Mouse (Mus musculus): ENCODE measurements around the gene Crip1. TPM values are rescaled to one million over a fixed set of nuclear protein-coding genes. Genes with fewer than 3 reads are reported as not detected.

Crip1 gene
- total RNA-seq, 1 experiment: 173 TPM

DNA sequence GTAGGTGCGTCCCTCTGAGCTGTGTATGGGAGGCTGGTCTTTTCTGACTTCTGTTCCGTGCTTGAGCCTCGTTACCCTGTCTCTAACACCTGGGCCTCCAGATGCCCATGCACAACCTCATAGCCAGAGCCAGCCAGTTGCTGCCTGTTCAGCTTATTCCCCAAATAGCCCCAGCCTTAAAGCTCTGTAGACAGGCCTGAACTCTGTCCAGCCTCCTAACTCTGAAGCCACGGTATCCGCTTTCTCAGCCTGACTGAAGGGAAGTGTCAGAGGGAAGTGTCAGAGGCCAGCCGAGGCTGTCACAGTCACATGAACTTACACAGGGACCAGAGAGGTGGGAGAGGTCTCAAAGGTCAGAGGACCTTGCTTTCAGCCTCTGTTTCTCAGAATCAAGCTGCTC lies 21.4 kb upstream of the Crip1 start:
- Histone ChIP-seq H3K9ac (ENCODE audit: insufficient read depth, low read depth, low read length, poor library complexity, severe bottlenecking) (no peak overlapping the region), H3K36me3 (ENCODE audit: control insufficient read depth, insufficient read depth, low read length, poor library complexity, severe bottlenecking) (peaks cover 92% of the 10 kb centered on the region), H3K27ac (ENCODE audit: insufficient read depth, low read depth, low read length, poor library complexity, severe bottlenecking) (no peak overlapping the region), H3K4me3 (ENCODE audit: insufficient read depth in 1 of 2, low read depth in 1 of 2, low read length in 2 of 2, poor library complexity in 1 of 2, severe bottlenecking in 1 of 2) (no peak overlapping the region), H3K4me1 (ENCODE audit: control insufficient read depth in 2 of 2, insufficient read depth in 2 of 2, low read length in 2 of 2, poor library complexity in 1 of 2) (no peaks in the 10 kb centered on the region), H3K9me3 (ENCODE audit: control insufficient read depth, insufficient read depth, low read depth, low read length) (no peaks in the 10 kb centered on the region)
- in situ Hi-C loops (cut with MboI; ENCODE audit: low sequenced_read_pairs in 2 of 2, unreplicated experiment in 2 of 2): no loop called here
- DNase-seq (ENCODE audit: low read depth, low spot score): no peak
- TF ChIP-seq ZNF384 (IDR thresholded peaks at IDR 0.05; ENCODE audit: low read depth, low read length) (no peak), HCFC1 (IDR thresholded peaks at IDR 0.05; ENCODE audit: borderline replicate concordance, insufficient read depth, low read length) (no peak), ZC3H11A (IDR thresholded peaks at IDR 0.05; ENCODE audit: borderline replicate concordance, low read depth, low read length) (no peak), MAFK (IDR thresholded peaks at IDR 0.05; ENCODE audit: insufficient read depth, low read depth, low read length) (no peak), CHD2 (IDR thresholded peaks at IDR 0.05; ENCODE audit: low read depth, low read length) (no peak)

DNA sequence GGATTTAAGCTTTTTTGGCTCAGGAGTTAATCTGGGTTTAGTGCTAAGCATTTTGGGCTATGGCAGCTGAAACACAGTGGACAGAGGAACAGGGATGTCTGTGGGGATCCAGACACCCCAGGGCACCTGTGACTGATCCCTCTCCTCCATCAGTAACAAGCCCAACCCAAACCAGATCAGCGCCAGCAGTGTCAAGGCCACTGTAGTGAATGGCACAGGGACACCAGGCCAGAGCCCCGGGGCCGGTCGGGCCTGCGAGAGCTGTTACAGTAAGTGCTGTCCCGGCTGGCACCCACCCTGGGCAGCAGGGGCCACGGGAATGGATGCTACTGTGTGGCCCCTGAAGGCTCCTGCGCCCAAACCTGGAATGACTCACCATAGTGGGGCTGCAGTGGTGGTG lies 15.4 kb upstream of the Crip1 start:
- in situ Hi-C loops (cut with MboI; ENCODE audit: low sequenced_read_pairs in 2 of 2, unreplicated experiment in 2 of 2): no loop called here
- Histone ChIP-seq H3K27ac (ENCODE audit: insufficient read depth, low read depth, low read length, poor library complexity, severe bottlenecking) (no peak overlapping the region), H3K4me3 (ENCODE audit: insufficient read depth in 1 of 2, low read depth in 1 of 2, low read length in 2 of 2, poor library complexity in 1 of 2, severe bottlenecking in 1 of 2) (no peak overlapping the region), H3K9ac (ENCODE audit: insufficient read depth, low read depth, low read length, poor library complexity, severe bottlenecking) (no peak overlapping the region), H3K4me1 (ENCODE audit: control insufficient read depth in 2 of 2, insufficient read depth in 2 of 2, low read length in 2 of 2, poor library complexity in 1 of 2) (0 out of 4 replicates have a peak, but pooled peaks cover 0 to 2% of the 10 kb centered on the region in 2 experiments), H3K36me3 (ENCODE audit: control insufficient read depth, insufficient read depth, low read length, poor library complexity, severe bottlenecking) (peaks cover 96% of the 10 kb centered on the region), H3K9me3 (ENCODE audit: control insufficient read depth, insufficient read depth, low read depth, low read length) (no peaks in the 10 kb centered on the region)
- no peak for TF ChIP-seq ZNF384 (IDR thresholded peaks at IDR 0.05; ENCODE audit: low read depth, low read length)
- no peak for TF ChIP-seq HCFC1 (IDR thresholded peaks at IDR 0.05; ENCODE audit: borderline replicate concordance, insufficient read depth, low read length)
- no peak for TF ChIP-seq CHD2 (IDR thresholded peaks at IDR 0.05; ENCODE audit: low read depth, low read length)
- no peak for TF ChIP-seq ZC3H11A (IDR thresholded peaks at IDR 0.05; ENCODE audit: borderline replicate concordance, low read depth, low read length)
- no peak for TF ChIP-seq MAFK (IDR thresholded peaks at IDR 0.05; ENCODE audit: insufficient read depth, low read depth, low read length)
- no peak for DNase-seq (ENCODE audit: low read depth, low spot score)

DNA sequence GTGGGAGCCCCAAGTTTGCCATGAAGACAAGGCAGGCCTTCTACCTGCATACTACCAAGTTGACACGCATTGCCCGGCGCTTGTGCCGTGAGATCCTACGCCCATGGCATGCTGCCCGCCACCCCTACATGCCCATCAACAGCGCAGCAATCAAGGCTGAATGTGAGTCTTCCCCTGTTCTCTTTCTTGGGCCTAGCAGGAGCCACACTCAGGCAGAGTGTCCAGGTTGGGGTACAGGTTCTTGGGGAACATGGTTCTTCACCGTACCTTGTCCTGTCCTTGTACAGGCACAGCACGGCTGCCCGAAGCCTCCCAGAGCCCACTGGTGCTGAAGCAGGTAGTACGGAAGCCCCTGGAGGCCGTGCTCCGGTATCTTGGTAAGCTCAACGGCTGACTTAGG lies 14.5 kb upstream of the Crip1 start:
- no peaks in the 10 kb centered on the region for H3K9me3 ChIP-seq (ENCODE audit: control insufficient read depth, insufficient read depth, low read depth, low read length)
- peaks cover 0 to 4% of the 10 kb centered on the region in 2 experiments; a peak in 1 of 4 replicates for H3K4me1 ChIP-seq (ENCODE audit: control insufficient read depth in 2 of 2, insufficient read depth in 2 of 2, low read length in 2 of 2, poor library complexity in 1 of 2)
- H3K4me3 ChIP-seq (ENCODE audit: insufficient read depth in 1 of 2, low read depth in 1 of 2, low read length in 2 of 2, poor library complexity in 1 of 2, severe bottlenecking in 1 of 2): no peak overlapping the region
- no peak for DNase-seq (ENCODE audit: low read depth, low spot score)
- H3K9ac ChIP-seq (ENCODE audit: insufficient read depth, low read depth, low read length, poor library complexity, severe bottlenecking): no peak overlapping the region
- peaks cover 95% of the 10 kb centered on the region for H3K36me3 ChIP-seq (ENCODE audit: control insufficient read depth, insufficient read depth, low read length, poor library complexity, severe bottlenecking)
- TF ChIP-seq ZC3H11A (IDR thresholded peaks at IDR 0.05; ENCODE audit: borderline replicate concordance, low read depth, low read length) (no peak), MAFK (IDR thresholded peaks at IDR 0.05; ENCODE audit: insufficient read depth, low read depth, low read length) (no peak), ZNF384 (IDR thresholded peaks at IDR 0.05; ENCODE audit: low read depth, low read length) (no peak), HCFC1 (IDR thresholded peaks at IDR 0.05; ENCODE audit: borderline replicate concordance, insufficient read depth, low read length) (no peak)
- no peak overlapping the region for H3K27ac ChIP-seq (ENCODE audit: insufficient read depth, low read depth, low read length, poor library complexity, severe bottlenecking)
- in situ Hi-C loops (cut with MboI; ENCODE audit: low sequenced_read_pairs in 2 of 2, unreplicated experiment in 2 of 2): no loop called here

DNA sequence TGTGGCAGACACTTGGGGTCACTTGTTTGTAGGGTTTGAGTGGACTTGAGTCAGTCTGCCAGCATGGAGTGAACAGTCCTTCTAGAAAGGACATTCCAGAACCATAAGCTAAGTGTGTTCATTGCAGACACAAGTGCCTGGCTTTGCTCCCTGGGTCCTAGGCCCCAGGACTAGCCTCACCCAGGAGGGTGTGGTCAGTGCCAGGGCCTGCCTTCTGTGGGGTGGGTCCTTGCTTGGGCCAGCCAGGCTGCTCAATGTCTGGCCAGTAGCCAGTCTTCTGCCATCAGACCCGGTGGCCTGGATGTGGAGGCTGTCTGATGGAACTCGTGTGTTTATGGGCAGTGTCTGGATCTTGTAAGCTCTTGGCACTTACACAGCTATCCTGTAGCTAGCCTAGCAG lies 13.5 kb upstream of the Crip1 start:
- Histone ChIP-seq H3K4me3 (ENCODE audit: insufficient read depth in 1 of 2, low read depth in 1 of 2, low read length in 2 of 2, poor library complexity in 1 of 2, severe bottlenecking in 1 of 2) (no peak overlapping the region), H3K9ac (ENCODE audit: insufficient read depth, low read depth, low read length, poor library complexity, severe bottlenecking) (no peak overlapping the region), H3K27ac (ENCODE audit: insufficient read depth, low read depth, low read length, poor library complexity, severe bottlenecking) (no peak overlapping the region), H3K36me3 (ENCODE audit: control insufficient read depth, insufficient read depth, low read length, poor library complexity, severe bottlenecking) (peaks cover 89% of the 10 kb centered on the region), H3K4me1 (ENCODE audit: control insufficient read depth in 2 of 2, insufficient read depth in 2 of 2, low read length in 2 of 2, poor library complexity in 1 of 2) (peaks cover 0 to 4% of the 10 kb centered on the region in 2 experiments; a peak in 1 of 4 replicates), H3K9me3 (ENCODE audit: control insufficient read depth, insufficient read depth, low read depth, low read length) (no peaks in the 10 kb centered on the region)
- in situ Hi-C loops (cut with MboI; ENCODE audit: low sequenced_read_pairs in 2 of 2, unreplicated experiment in 2 of 2): no loop called here
- DNase-seq (ENCODE audit: low read depth, low spot score): no peak
- TF ChIP-seq HCFC1 (IDR thresholded peaks at IDR 0.05; ENCODE audit: borderline replicate concordance, insufficient read depth, low read length) (no peak), CHD2 (IDR thresholded peaks at IDR 0.05; ENCODE audit: low read depth, low read length) (no peak)

DNA sequence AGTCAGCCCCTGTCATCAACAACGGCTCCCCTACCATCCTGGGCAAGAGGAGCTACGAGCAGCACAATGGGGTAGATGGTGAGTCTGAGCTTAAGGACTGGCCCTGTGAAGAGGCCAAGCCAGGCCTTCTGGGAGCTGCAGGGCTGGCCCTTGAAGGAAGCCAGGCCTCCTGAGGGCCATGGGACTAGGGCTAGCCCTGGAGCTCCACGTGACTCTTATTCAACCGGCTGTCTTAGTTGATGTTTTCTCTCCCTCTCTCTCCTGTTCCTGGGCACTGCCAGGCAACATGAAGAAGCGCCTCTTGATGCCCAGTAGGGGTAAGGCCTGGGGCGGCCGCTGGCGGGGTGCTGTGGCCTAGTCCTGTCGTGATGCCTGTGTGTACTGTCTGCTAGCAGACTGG lies 12.9 kb upstream of the Crip1 start:
- peaks cover 82% of the 10 kb centered on the region for H3K36me3 ChIP-seq (ENCODE audit: control insufficient read depth, insufficient read depth, low read length, poor library complexity, severe bottlenecking)
- H3K9ac ChIP-seq (ENCODE audit: insufficient read depth, low read depth, low read length, poor library complexity, severe bottlenecking): no peak overlapping the region
- no peak overlapping the region for H3K4me3 ChIP-seq (ENCODE audit: insufficient read depth in 1 of 2, low read depth in 1 of 2, low read length in 2 of 2, poor library complexity in 1 of 2, severe bottlenecking in 1 of 2)
- in situ Hi-C loops (cut with MboI; ENCODE audit: low sequenced_read_pairs in 2 of 2, unreplicated experiment in 2 of 2): no loop called here
- H3K9me3 ChIP-seq (ENCODE audit: control insufficient read depth, insufficient read depth, low read depth, low read length): no peaks in the 10 kb centered on the region
- TF ChIP-seq ZC3H11A (IDR thresholded peaks at IDR 0.05; ENCODE audit: borderline replicate concordance, low read depth, low read length): no peak
- TF ChIP-seq ZNF384 (IDR thresholded peaks at IDR 0.05; ENCODE audit: low read depth, low read length): no peak
- no peak for TF ChIP-seq HCFC1 (IDR thresholded peaks at IDR 0.05; ENCODE audit: borderline replicate concordance, insufficient read depth, low read length)
- no peak for TF ChIP-seq CHD2 (IDR thresholded peaks at IDR 0.05; ENCODE audit: low read depth, low read length)
- TF ChIP-seq MAFK (IDR thresholded peaks at IDR 0.05; ENCODE audit: insufficient read depth, low read depth, low read length): no peak
- peaks cover 0 to 4% of the 10 kb centered on the region in 2 experiments; a peak in 1 of 4 replicates for H3K4me1 ChIP-seq (ENCODE audit: control insufficient read depth in 2 of 2, insufficient read depth in 2 of 2, low read length in 2 of 2, poor library complexity in 1 of 2)
- DNase-seq (ENCODE audit: low read depth, low spot score): no peak
- H3K27ac ChIP-seq (ENCODE audit: insufficient read depth, low read depth, low read length, poor library complexity, severe bottlenecking): no peak overlapping the region

Data from ES-E14 (cell line).